Mouse (Mus musculus) hindbrain, embryonic 11.5 days (tissue): ENCODE results near the gene Ahcy. TPM values are rescaled to one million over a fixed set of nuclear protein-coding genes. Genes with fewer than 3 reads are reported as not detected.
"Not testable (repeated sequence)": the region's sequence is repeated elsewhere in the genome, so short reads cannot be mapped to it uniquely, and the experiment has no call there.

Experiments
- ATAC-seq: fragments of 200-750 bp; cut with Nextera tagmentation; 2 replicates; pipeline ENCODE4 v1.8.0; 2017; ENCODE audit warnings: mild to moderate bottlenecking, moderate TSS enrichment, moderate library complexity; ENCODE audit not compliant: low FRiP score
- DNase-seq: peaks from one replicate; pipeline ENCODE4 v3.0.0-alpha.2; 2015; ENCODE audit warnings: low spot score
- H3K27ac ChIP-seq: fragments of 300-500 bp; sonication (generic); 2 replicates; pipeline ENCODE4 v1.5.1; 2014; ENCODE audit warnings: mild to moderate bottlenecking, low read depth, low read length
- H3K27me3 ChIP-seq: fragments of 300-500 bp; sonication (generic); 2 replicates; pipeline ENCODE4 v1.6.1; 2014; ENCODE audit warnings: mild to moderate bottlenecking, low read length, moderate library complexity, mixed read lengths; ENCODE audit not compliant: control insufficient read depth, insufficient read depth
- H3K36me3 ChIP-seq: fragments of 300-500 bp; sonication (generic); 2 replicates; pipeline ENCODE4 v1.6.1; 2014; ENCODE audit warnings: mild to moderate bottlenecking, low read length, moderate library complexity, mixed read lengths; ENCODE audit not compliant: control insufficient read depth, insufficient read depth
- H3K4me1 ChIP-seq: fragments of 300-500 bp; sonication (generic); replicated peaks from 2 replicates; pipeline ENCODE4 v1.6.1; 2014; ENCODE audit warnings: low read length, mixed read lengths; ENCODE audit not compliant: control insufficient read depth, insufficient read depth
- H3K4me2 ChIP-seq: fragments of 300-500 bp; sonication (generic); replicated peaks from 2 replicates; pipeline ENCODE4 v1.6.1; 2014; ENCODE audit warnings: mild to moderate bottlenecking, low read depth, low read length
- H3K4me3 ChIP-seq: fragments of 300-500 bp; sonication (generic); 2 replicates; pipeline ENCODE4 v1.5.1; 2014; ENCODE audit warnings: low read depth, low read length
- H3K9ac ChIP-seq: fragments of 300-500 bp; sonication (generic); 2 replicates; pipeline ENCODE4 v1.6.1; 2014; ENCODE audit warnings: low read depth, low read length
- H3K9me3 ChIP-seq: fragments of 300-500 bp; sonication (generic); 2 replicates; pipeline ENCODE4 v1.6.1; 2016; ENCODE audit warnings: low read length; ENCODE audit not compliant: control insufficient read depth
- WGBS: fragments of 180-500 bp; shearing (Covaris S2); extraction: QIAGEN DNeasy Blood & Tissue Kit; methylation state at CpG from one replicate; pipeline ENCODE4 v1.1.7; 2014; 5-methylcytosine and 5-hydroxymethylcytosine counted together
- polyA plus RNA-seq: library from polyadenylated mRNA; unstranded; fragments of >200 nt; fragmentation: Nextera tagmentation; extraction: Ambion mirVana; gene quantifications from 2 replicates; pipeline ENCODE4 v1.2.1, GENCODE M21; 2014

The Ahcy gene
- polyA plus RNA-seq, 1 experiment from 2014 or later = 75.8 TPM

GRCm38 (mm10) chr2:155057361-155057760 lies 16.9 kb downstream of the Ahcy start:
- peaks cover 3% of the 10 kb centered on the region; the same call in 1 of the 2 replicates for H3K36me3 ChIP-seq
- no peak overlapping the region for H3K9ac ChIP-seq
- H3K27me3 ChIP-seq = no peaks in the 10 kb centered on the region
- H3K4me3 ChIP-seq = no peak overlapping the region
- no peak overlapping the region for H3K4me2 ChIP-seq
- WGBS = 79% methylated on average over 1 of the region's 1 CpGs
- ATAC-seq (no peak), DNase-seq (no peak)
- H3K9me3 ChIP-seq = no peaks in the 10 kb centered on the region
- H3K27ac ChIP-seq = no peak overlapping the region
- H3K4me1 ChIP-seq = no peaks in the 10 kb centered on the region

GRCm38 (mm10) chr2:155056076-155056578 lies 18.2 kb downstream of the Ahcy start:
- 76% methylated on average over 5 of the region's 5 CpGs for WGBS
- Histone ChIP-seq H3K4me1 (no peaks in the 10 kb centered on the region; the same call in 1 of the 2 replicates), H3K27ac (no peak overlapping the region), H3K4me3 (no peak overlapping the region), H3K27me3 (no peaks in the 10 kb centered on the region), H3K9me3 (no peaks in the 10 kb centered on the region), H3K4me2 (no peak overlapping the region), H3K9ac (no peak overlapping the region), H3K36me3 (peaks cover 3% of the 10 kb centered on the region; the same call in 1 of the 2 replicates)
- ATAC-seq (no peak), DNase-seq (no peak)

DNA sequence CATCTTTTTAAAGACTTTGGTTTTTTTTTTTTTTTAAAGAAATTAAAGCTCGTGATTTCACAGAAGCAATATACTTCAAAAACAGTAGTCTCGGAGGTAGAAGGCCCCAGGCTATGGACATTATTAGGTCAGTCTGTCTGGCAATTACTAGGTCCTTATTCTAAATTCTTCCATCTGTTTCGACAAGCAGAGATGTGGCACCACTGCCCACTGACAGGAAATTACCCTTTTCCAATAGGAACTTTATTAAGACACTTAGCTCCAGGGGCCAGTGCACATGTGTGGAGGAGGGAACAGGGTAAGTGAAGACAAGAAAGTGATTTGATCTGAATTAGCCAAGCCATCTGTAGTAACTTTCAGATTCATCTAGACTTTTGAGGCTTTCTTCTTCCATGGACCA lies 19.6 kb downstream of the Ahcy start:
- no peak overlapping the region for H3K4me2 ChIP-seq
- H3K4me3 ChIP-seq = no peak overlapping the region
- H3K27me3 ChIP-seq = no peaks in the 10 kb centered on the region
- H3K9ac ChIP-seq = no peak overlapping the region
- WGBS = 74% methylated on average over 3 of the region's 3 CpGs
- peaks cover 5% of the 10 kb centered on the region; the same call in 1 of the 2 replicates for H3K4me1 ChIP-seq
- H3K9me3 ChIP-seq = no peaks in the 10 kb centered on the region
- H3K27ac ChIP-seq = no peak overlapping the region
- H3K36me3 ChIP-seq = no peaks in the 10 kb centered on the region
- no peak for ATAC-seq
- DNase-seq = no peak

GRCm38 (mm10) chr2:155053512-155053911 lies 20.8 kb downstream of the Ahcy start:
- H3K4me2 ChIP-seq, ATAC-seq, H3K9ac ChIP-seq, H3K36me3 ChIP-seq, DNase-seq, H3K9me3 ChIP-seq, H3K4me1 ChIP-seq, H3K27ac ChIP-seq, H3K4me3 ChIP-seq, H3K27me3 ChIP-seq: not testable (repeated sequence)
- 94% methylated on average over 8 of the region's 8 CpGs for WGBS

DNA sequence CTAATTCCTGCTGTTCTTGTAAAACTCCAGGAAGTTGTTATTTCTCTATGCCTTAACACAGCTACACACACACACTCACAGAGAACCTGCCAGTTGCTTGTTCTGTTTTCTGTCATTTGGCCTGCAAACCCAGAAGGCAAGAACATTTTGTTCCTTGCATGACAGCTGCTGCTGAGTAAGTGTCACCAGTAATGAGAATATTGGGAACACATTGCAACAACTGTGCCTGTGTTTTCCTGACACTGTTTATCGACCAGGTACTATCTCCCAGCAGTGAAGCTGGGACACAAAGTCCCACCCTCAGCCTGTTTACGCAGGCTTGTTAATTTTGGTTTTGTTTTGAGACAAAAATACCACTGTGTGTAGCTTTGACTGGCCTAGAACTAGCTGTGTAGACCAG lies 21.6 kb downstream of the Ahcy start:
- WGBS = 85% methylated on average over 2 of the region's 2 CpGs
- Histone ChIP-seq H3K4me3 (no peak overlapping the region), H3K9me3 (no peaks in the 10 kb centered on the region), H3K9ac (no peak overlapping the region), H3K27ac (no peak overlapping the region), H3K4me1 (peaks cover 5% of the 10 kb centered on the region; the same call in 1 of the 2 replicates), H3K4me2 (no peak overlapping the region), H3K27me3 (no peaks in the 10 kb centered on the region), H3K36me3 (no peaks in the 10 kb centered on the region)
- no peak for ATAC-seq
- no peak for DNase-seq

- H3K9ac ChIP-seq = no peak overlapping the region
- WGBS = 34% methylated on average over 9 of the region's 9 CpGs
- peaks cover 5% of the 10 kb centered on the region; the same call in 1 of the 2 replicates for H3K4me1 ChIP-seq
- H3K9me3 ChIP-seq = no peaks in the 10 kb centered on the region
- H3K36me3 ChIP-seq = no peaks in the 10 kb centered on the region
- ATAC-seq = no peak
- no peaks in the 10 kb centered on the region for H3K27me3 ChIP-seq
- peak; percentile 23 for DNase-seq
- no peak overlapping the region for H3K4me3 ChIP-seq
- H3K4me2 ChIP-seq = peak overlapping the region; percentile 46; the same call in 1 of the 2 replicates
- H3K27ac ChIP-seq = no peak overlapping the region
These were observed 22.5 kb downstream of the Ahcy start for GRCm38 (mm10) chr2:155051622-155052351.

DNA sequence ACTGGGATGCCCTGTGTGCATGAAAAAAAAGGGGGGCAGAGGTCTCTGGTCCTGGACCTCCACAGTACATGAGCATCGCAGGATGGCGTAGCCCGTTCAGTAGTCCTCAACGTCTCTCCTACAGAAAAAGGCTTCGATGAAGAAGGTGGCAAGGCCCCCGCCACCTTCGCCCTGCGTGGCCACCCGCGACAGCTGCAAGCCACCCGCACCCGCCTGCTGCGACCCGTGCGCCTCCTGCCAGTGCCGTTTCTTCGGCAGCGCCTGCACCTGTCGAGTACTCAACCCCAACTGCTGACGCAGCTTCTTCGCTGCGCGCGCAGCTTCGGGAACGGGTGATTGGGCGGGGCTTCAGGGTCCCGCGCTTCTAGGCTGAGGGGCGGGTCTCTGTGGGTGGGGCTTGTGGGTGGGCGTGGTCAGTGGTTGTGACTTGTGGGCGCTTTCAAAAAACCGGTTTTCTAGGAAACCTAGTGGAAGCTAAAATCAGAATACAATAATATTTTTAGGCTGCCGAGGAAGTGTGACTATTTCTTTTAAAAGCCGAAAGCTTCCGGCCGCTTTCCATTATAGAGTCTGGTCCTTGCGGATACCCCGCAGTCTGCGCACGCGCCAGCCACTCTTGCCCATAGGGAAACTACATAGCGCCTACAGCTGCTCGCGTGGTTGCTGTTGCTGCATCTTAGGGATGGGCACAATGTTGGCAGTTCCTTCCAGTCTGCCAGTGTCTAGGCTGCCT lies 23.6 kb downstream of the Ahcy start:
- peaks cover 5% of the 10 kb centered on the region; the same call in 1 of the 2 replicates for H3K4me1 ChIP-seq
- H3K4me2 ChIP-seq = peak overlapping the region; percentile 46
- peak; percentile 99 for DNase-seq
- peak; percentile 96 for ATAC-seq
- H3K27me3 ChIP-seq = no peaks in the 10 kb centered on the region
- H3K36me3 ChIP-seq = no peaks in the 10 kb centered on the region
- peak overlapping the region; percentile 77 for H3K9ac ChIP-seq
- H3K27ac ChIP-seq = peak overlapping the region; percentile 82
- under 1% methylated on average over 45 of the region's 45 CpGs for WGBS
- peak overlapping the region; percentile 52 for H3K4me3 ChIP-seq
- H3K9me3 ChIP-seq = no peaks in the 10 kb centered on the region

DNA sequence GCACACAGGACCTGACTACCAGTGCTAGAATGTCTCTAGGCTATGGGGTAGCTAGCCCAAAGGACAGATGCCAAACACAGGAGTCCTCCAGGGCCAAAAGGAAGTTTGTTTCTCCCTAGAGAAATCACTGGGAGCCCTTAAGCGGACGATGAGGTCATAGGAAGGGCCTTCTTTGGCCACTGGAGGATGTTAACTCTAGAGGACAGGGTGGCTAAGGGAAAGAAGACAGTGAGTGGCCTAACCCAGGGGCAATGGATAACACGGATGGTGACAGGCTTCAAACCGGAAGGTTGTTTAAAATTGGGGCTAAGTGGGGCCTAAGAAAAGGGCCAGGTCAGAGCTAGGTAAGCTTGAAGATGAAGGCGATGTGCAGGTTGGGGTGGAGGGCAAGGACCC lies 24.2 kb downstream of the Ahcy start:
- Histone ChIP-seq H3K4me1 (peaks cover 5% of the 10 kb centered on the region; the same call in 1 of the 2 replicates), H3K9me3 (no peaks in the 10 kb centered on the region), H3K9ac (peak overlapping the region; percentile 77), H3K4me2 (peak overlapping the region; percentile 46), H3K4me3 (peak overlapping the region; percentile 52), H3K27me3 (no peaks in the 10 kb centered on the region), H3K27ac (peak overlapping the region; percentile 82), H3K36me3 (no peaks in the 10 kb centered on the region)
- ATAC-seq = peak; percentile 56
- WGBS = 31% methylated on average over 5 of the region's 5 CpGs
- DNase-seq = no peak
